Mouse (Mus musculus): ENCODE data around the gene Dtymk. TPM values are rescaled to one million over a fixed set of nuclear protein-coding genes. Genes with fewer than 3 reads are reported as not detected.

Dtymk gene
- 47.2 TPM for total RNA-seq (2023)

DNA sequence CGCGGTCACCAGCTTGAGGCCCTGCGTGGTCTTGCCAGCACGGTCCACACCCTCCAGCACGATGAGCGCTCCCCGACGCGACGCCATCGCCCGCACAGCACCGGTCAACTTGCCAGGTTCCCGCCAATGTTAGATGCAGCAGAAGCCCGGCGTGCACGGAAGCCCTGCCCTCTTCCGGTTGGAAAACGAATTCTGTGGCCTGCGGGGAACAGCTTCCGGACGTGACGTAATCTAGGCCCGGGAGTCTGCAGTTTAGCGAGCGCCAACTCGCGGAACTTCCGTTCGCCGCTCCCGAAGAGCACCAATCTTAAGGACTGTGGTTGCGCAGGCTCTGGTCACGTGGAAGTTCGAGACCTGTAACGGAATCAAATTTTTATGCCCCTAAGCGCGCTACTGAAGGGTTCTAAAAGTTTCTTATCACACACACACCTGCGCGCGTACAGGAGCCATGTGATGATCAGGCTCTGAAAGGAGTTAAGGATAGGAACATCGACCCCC is at the start of gene Dtymk:
Gene Dtymk (minus strand): TSS at position 194 of the 498 bp plus-strand sequence.

GRCm38 (mm10) chr1:93824609-93825008 is 22.9 kb upstream of the Dtymk start, which contains the start of gene D2hgdh:
D2hgdh (plus strand) TSS chr1:93824909.

GRCm38 (mm10) chr1:93803556-93804507 is 2.1 kb upstream of the Dtymk start, which contains the start of gene Ing5:
Ing5 (plus strand) TSS chr1:93803965.

DNA sequence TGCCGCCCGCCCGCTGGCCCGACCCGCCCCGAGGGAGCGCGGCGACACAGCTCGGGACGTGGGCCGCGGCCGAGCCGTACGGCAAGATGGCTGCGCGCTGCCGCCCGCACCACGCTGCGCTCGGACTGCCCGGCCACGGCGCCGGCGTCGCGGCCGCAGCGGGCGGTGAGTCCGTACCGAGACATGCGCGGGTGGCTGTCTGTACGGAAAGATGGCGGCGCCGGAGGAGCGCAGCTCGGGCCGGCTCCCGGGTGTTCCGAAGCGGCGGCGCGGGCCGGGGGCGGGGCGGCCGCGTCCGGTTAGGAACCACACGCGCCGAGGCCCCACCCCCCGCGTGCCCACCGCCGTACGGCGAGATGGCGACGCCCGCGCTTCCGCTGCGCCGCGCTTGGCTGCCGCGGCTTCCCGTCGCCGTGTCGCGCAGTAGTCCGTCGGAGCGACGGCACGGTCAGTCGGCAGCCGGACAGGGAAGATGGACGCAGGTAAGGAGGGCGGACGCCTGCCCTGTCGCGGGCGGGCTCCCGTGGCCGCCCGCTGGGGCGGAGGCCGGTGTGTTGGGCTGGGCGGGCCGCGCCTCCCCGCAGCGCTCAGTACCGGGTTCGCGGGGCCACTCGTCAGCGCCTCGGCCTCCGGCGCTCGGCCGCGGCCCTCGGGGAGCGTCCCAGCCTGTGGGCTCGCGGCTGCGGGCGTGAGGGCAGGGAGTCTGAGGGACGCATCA is 47.0 kb downstream of the Dtymk start, which contains the start of gene Thap4:
Gene Thap4 (minus strand): TSS at position 292 of the 718 bp plus-strand sequence.

DNA sequence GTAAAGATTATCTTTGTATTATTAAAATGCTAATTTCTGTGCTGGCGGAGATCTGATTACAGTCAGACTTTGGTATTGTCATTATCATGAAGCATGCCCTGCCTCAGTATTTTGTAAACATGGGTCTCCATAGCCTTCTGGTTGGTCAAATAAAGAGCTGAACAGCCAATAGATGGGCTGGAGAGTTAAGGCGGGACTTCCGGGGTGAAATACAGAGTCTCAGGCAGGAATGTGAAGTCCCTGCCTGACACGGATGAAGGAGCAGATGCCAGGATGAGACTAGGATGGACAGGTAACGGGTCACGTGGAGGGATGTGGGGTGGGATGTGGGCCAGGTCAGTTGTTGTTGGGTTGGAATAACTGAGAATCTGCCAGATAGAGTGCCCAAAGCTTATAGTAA is 50.4 kb downstream of the Dtymk start, which contains the start of gene Atg4b:
Gene Atg4b (plus strand): TSS at position 211 of the 400 bp plus-strand sequence.

Other genes with a start within 250 kb of the Dtymk start
- 111 TPM for gene Stk25, start 143.3 kb downstream of the Dtymk start, total RNA-seq (2023)
- not detected for gene Bok, start 116.3 kb downstream of the Dtymk start, total RNA-seq (2023)
- gene Atg4b, start 50.4 kb downstream of the Dtymk start, total RNA-seq (2023): 89.9 TPM
- gene Thap4, start 47.1 kb downstream of the Dtymk start, total RNA-seq (2023): 16.8 TPM
- 46.6 TPM for gene Ing5, start 2.0 kb upstream of the Dtymk start, total RNA-seq (2023)
- 28.2 TPM for gene D2hgdh, start 23.0 kb upstream of the Dtymk start, total RNA-seq (2023)
- gene Gal3st2, start 59.4 kb upstream of the Dtymk start, total RNA-seq (2023): not detected
- gene Gal3st2b, start 116.4 kb upstream of the Dtymk start, total RNA-seq (2023): 0.79 TPM
- gene Gal3st2c, start 188.6 kb upstream of the Dtymk start, total RNA-seq (2023): 0.12 TPM
- not detected for gene Neu4, start 218.5 kb upstream of the Dtymk start, total RNA-seq (2023)